ENCODE assay signal across 17 mouse cellular contexts in the genomic region with DNA sequence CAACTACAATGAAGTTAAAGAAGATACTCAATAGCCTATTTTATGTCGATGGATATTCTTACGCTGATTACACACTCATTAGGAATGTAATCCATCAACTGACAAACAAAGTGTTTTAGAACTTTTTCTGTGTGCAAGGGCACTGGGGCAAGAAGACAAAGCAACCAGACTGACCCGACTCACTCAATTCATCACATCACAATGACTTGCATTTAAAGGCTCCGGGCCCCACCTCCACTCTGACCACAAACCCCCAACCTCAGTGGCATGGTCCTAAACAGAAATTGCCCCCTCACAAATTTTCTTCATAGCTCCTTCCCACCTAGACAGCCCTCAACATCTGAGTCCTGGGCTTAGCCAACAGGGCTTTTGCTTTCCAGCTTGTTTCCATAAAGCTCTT.
DNase-seq lines count a peak whose midpoint lies in the region; ATAC-seq and TF ChIP-seq lines count a peak whose summit lies in the region.
"Had no signal": no experiment of that assay in that cellular context is flagged by ENCODE, and none has a peak within 500 bp of the region (broad histone marks: within the 10 kb centered on the region; RNA-seq: fewer than 3 reads in every experiment).

No protein-coding gene starts in this region.

- DNase-seq in ES-E14 (ENCODE audit: low read depth, low spot score) = no peak
- DNase-seq in hindbrain, embryonic 11.5 days (ENCODE audit: low spot score) = peak; percentile 13
- DNase-seq in adrenal gland, adult (ENCODE audit: inconsistent age in 2 of 2, low spot score in 1 of 2) = no peak
- DNase-seq in lung, postnatal 10 days = no peak
- no peak for DNase-seq in urinary bladder, postnatal 14 days (ENCODE audit: low spot score)
- DNase-seq: adrenal gland, postnatal 36 days; cerebellum, postnatal 25 days; kidney, adult 11 months; lung, adult 18-20 months; thymus, postnatal 4 days had no signal

- ATAC-seq in forebrain, embryonic 12.5 days (ENCODE audit: low FRiP score) = 0 out of 2 replicates have a peak, but pooled peaks have one; percentile 11
- no peak for ATAC-seq in forebrain, embryonic 16.5 days
- ATAC-seq in hindbrain, embryonic 11.5 days (ENCODE audit: low FRiP score) = peak; percentile 69
- peak; percentile 75; the same call in 1 of the 2 replicates for ATAC-seq in neural tube, embryonic 12.5 days (ENCODE audit: low FRiP score, low read depth)

- no peak overlapping the region for H3K27ac ChIP-seq in forebrain, embryonic 12.5 days
- H3K27ac ChIP-seq in forebrain, embryonic 16.5 days (ENCODE audit: low read length) = no peak overlapping the region
- H3K27ac ChIP-seq in ES-E14 (ENCODE audit: insufficient read depth, low read depth, low read length, poor library complexity, severe bottlenecking) = no peak overlapping the region
- no peak overlapping the region for H3K27ac ChIP-seq in hindbrain, embryonic 11.5 days (ENCODE audit: low read depth, low read length)
- H3K27ac ChIP-seq in neural tube, embryonic 12.5 days = no peak overlapping the region
- H3K27ac ChIP-seq: embryonic facial prominence, embryonic 15.5 days; limb, embryonic 15.5 days; macrophage had no signal

- H3K4me3 ChIP-seq in forebrain, embryonic 12.5 days (replicated peaks) = no peak overlapping the region
- no peak overlapping the region for H3K4me3 ChIP-seq in forebrain, embryonic 16.5 days (replicated peaks; ENCODE audit: low read length)
- H3K4me3 ChIP-seq in ES-E14 (ENCODE audit: insufficient read depth in 1 of 2, low read depth in 1 of 2, low read length in 2 of 2, poor library complexity in 1 of 2, severe bottlenecking in 1 of 2) = 0 out of 4 replicates have a peak overlapping the region, but pooled peaks of 1 of the 2 experiments have one; percentile 16
- no peak overlapping the region for H3K4me3 ChIP-seq in hindbrain, embryonic 11.5 days (ENCODE audit: low read depth, low read length)
- no peak overlapping the region for H3K4me3 ChIP-seq in neural tube, embryonic 12.5 days
- H3K4me3 ChIP-seq: embryonic facial prominence, embryonic 15.5 days; limb, embryonic 15.5 days; myocyte had no signal

- peaks cover 19% of the 10 kb centered on the region for H3K27me3 ChIP-seq in forebrain, embryonic 12.5 days
- no peaks in the 10 kb centered on the region for H3K27me3 ChIP-seq in forebrain, embryonic 16.5 days (replicated peaks; ENCODE audit: control insufficient read depth, insufficient read depth, low read length)
- H3K27me3 ChIP-seq in hindbrain, embryonic 11.5 days (ENCODE audit: control insufficient read depth, insufficient read depth, low read length) = peaks cover 4% of the 10 kb centered on the region; the same call in 1 of the 2 replicates
- peaks cover 4% of the 10 kb centered on the region for H3K27me3 ChIP-seq in neural tube, embryonic 12.5 days (replicated peaks)
- H3K27me3 ChIP-seq: embryonic facial prominence, embryonic 15.5 days had no signal

- no peak overlapping the region for H3K4me2 ChIP-seq in forebrain, embryonic 12.5 days
- no peak overlapping the region for H3K4me2 ChIP-seq in forebrain, embryonic 16.5 days (ENCODE audit: low read length)
- H3K4me2 ChIP-seq in hindbrain, embryonic 11.5 days (replicated peaks; ENCODE audit: low read depth, low read length) = no peak overlapping the region
- no peak overlapping the region for H3K4me2 ChIP-seq in neural tube, embryonic 12.5 days (replicated peaks)
- H3K4me2 ChIP-seq: embryonic facial prominence, embryonic 15.5 days; limb, embryonic 15.5 days had no signal

- 26% methylated on average over 4 of the region's 4 CpGs for WGBS in forebrain, embryonic 12.5 days
- 23% methylated on average over 4 of the region's 4 CpGs for WGBS in forebrain, embryonic 16.5 days
- whole genome bisulfite sequencing in hindbrain, embryonic 11.5 days = 30% methylated on average over 4 of the region's 4 CpGs
- WGBS in neural tube, embryonic 12.5 days = 23% methylated on average over 4 of the region's 4 CpGs

- peaks cover 8% of the 10 kb centered on the region for H3K4me1 ChIP-seq in forebrain, embryonic 12.5 days
- H3K4me1 ChIP-seq in forebrain, embryonic 16.5 days (replicated peaks; ENCODE audit: control insufficient read depth, insufficient read depth, low read length) = 0 out of 2 replicates have a peak, but pooled peaks cover 2% of the 10 kb centered on the region
- H3K4me1 ChIP-seq in ES-E14 (ENCODE audit: control insufficient read depth in 2 of 2, insufficient read depth in 2 of 2, low read length in 2 of 2, poor library complexity in 1 of 2) = peaks cover 2 to 6% of the 10 kb centered on the region in 2 experiments; a peak in 1 of 4 replicates
- no peaks in the 10 kb centered on the region for H3K4me1 ChIP-seq in hindbrain, embryonic 11.5 days (replicated peaks; ENCODE audit: control insufficient read depth, insufficient read depth, low read length)
- H3K4me1 ChIP-seq in neural tube, embryonic 12.5 days = no peaks in the 10 kb centered on the region
- H3K4me1 ChIP-seq: embryonic facial prominence, embryonic 15.5 days; limb, embryonic 15.5 days had no signal

- no peaks in the 10 kb centered on the region for H3K36me3 ChIP-seq in forebrain, embryonic 12.5 days (replicated peaks)
- H3K36me3 ChIP-seq in forebrain, embryonic 16.5 days (ENCODE audit: control insufficient read depth, insufficient read depth) = no peaks in the 10 kb centered on the region
- H3K36me3 ChIP-seq in ES-E14 (ENCODE audit: control insufficient read depth, insufficient read depth, low read length, poor library complexity, severe bottlenecking) = no peaks in the 10 kb centered on the region
- no peaks in the 10 kb centered on the region for H3K36me3 ChIP-seq in hindbrain, embryonic 11.5 days (ENCODE audit: control insufficient read depth, insufficient read depth, low read length)
- no peaks in the 10 kb centered on the region for H3K36me3 ChIP-seq in neural tube, embryonic 12.5 days
- H3K36me3 ChIP-seq: embryonic facial prominence, embryonic 15.5 days; limb, embryonic 15.5 days had no signal

- H3K9me3 ChIP-seq in forebrain, embryonic 12.5 days = no peaks in the 10 kb centered on the region
- no peaks in the 10 kb centered on the region for H3K9me3 ChIP-seq in forebrain, embryonic 16.5 days (ENCODE audit: control insufficient read depth, low read length)
- no peaks in the 10 kb centered on the region for H3K9me3 ChIP-seq in ES-E14 (ENCODE audit: control insufficient read depth, insufficient read depth, low read depth, low read length)
- no peaks in the 10 kb centered on the region for H3K9me3 ChIP-seq in hindbrain, embryonic 11.5 days (ENCODE audit: control insufficient read depth, low read length)
- H3K9me3 ChIP-seq in neural tube, embryonic 12.5 days = no peaks in the 10 kb centered on the region
- H3K9me3 ChIP-seq: embryonic facial prominence, embryonic 15.5 days; limb, embryonic 15.5 days had no signal

- no peak overlapping the region for H3K9ac ChIP-seq in forebrain, embryonic 12.5 days
- H3K9ac ChIP-seq in forebrain, embryonic 16.5 days (replicated peaks; ENCODE audit: low read depth, low read length) = no peak overlapping the region
- H3K9ac ChIP-seq in ES-E14 (ENCODE audit: insufficient read depth, low read depth, low read length, poor library complexity, severe bottlenecking) = no peak overlapping the region
- H3K9ac ChIP-seq in hindbrain, embryonic 11.5 days (ENCODE audit: low read depth, low read length) = no peak overlapping the region
- H3K9ac ChIP-seq in neural tube, embryonic 12.5 days = no peak overlapping the region
- H3K9ac ChIP-seq: embryonic facial prominence, embryonic 15.5 days; limb, embryonic 15.5 days had no signal

- in situ Hi-C loops in ES-E14 (cut with MboI; ENCODE audit: low sequenced_read_pairs in 2 of 2, unreplicated experiment in 2 of 2) = no loop called here

TF ChIP-seq in ES-E14, 5 proteins besides CTCF, POLR2A, EP300 and RAD21:
- TF ChIP-seq HCFC1 (IDR thresholded peaks at IDR 0.05; ENCODE audit: borderline replicate concordance, insufficient read depth, low read length) = no peak
- TF ChIP-seq MAFK (IDR thresholded peaks at IDR 0.05; ENCODE audit: insufficient read depth, low read depth, low read length) = peak; percentile 89
